Mouse (Mus musculus) adrenal gland, adult 10 weeks (tissue): ENCODE data around the gene Cstf3. TPM values are rescaled to one million over a fixed set of nuclear protein-coding genes. Genes with fewer than 3 reads are reported as not detected.

Experiments
- polyA plus RNA-seq: library from polyadenylated mRNA; stranded (reverse); fragments of 350-450 nt; fragmentation: Illumina TruSeq; extraction: RNeasy Lipid Tissue Mini Kit (QIAGEN cat#74804); gene quantifications from one replicate; pipeline ENCODE4 v1.2.3, GENCODE M21; 2014; ENCODE audit warnings: low read depth, low replicate concordance

Cstf3 gene
- polyA plus RNA-seq, result 83.6 TPM

GRCm38 (mm10) chr2:104590068-104590828, at the start of gene Cstf3:
Gene Cstf3 (plus strand): TSS chr2:104590523.

GRCm38 (mm10) chr2:104711585-104712485, 121.5 kb downstream of the Cstf3 start, which contains the start of gene Tcp11l1:
Gene Tcp11l1 (minus strand): TSS chr2:104712169.

Other genes with a start within 250 kb of the Cstf3 start
- 26.0 TPM for gene D430041D05Rik, start 179.5 kb upstream of the Cstf3 start, polyA plus RNA-seq
- 227 TPM for gene Hipk3, start 96.1 kb upstream of the Cstf3 start, polyA plus RNA-seq
- 14.2 TPM for gene Tcp11l1, start 121.6 kb downstream of the Cstf3 start, polyA plus RNA-seq
- gene Pin1rt1, start 125.9 kb downstream of the Cstf3 start, polyA plus RNA-seq, result not detected
- 3.0 TPM for gene Depdc7, start 152.4 kb downstream of the Cstf3 start, polyA plus RNA-seq
- 62.0 TPM for gene Qser1, start 226.2 kb downstream of the Cstf3 start, polyA plus RNA-seq